Mouse (Mus musculus): ENCODE measurements around the gene Hmga2.

GRCm38 (mm10) chr10:120485461-120485860, 9.2 kb upstream of the Hmga2 start:
- no peak for TF ChIP-seq ZNF384 (IDR thresholded peaks at IDR 0.05; ENCODE audit: low read depth, low read length)
- no peak for TF ChIP-seq MAFK (IDR thresholded peaks at IDR 0.05; ENCODE audit: insufficient read depth, low read depth, low read length)
- TF ChIP-seq CHD2 (IDR thresholded peaks at IDR 0.05; ENCODE audit: low read depth, low read length), result no peak
- TF ChIP-seq HCFC1 (IDR thresholded peaks at IDR 0.05; ENCODE audit: borderline replicate concordance, insufficient read depth, low read length), result no peak

All from ES-E14 (cell line).